Mouse (Mus musculus): ENCODE results near the gene Gab2. TPM values are rescaled to one million over a fixed set of nuclear protein-coding genes. Genes with fewer than 3 reads are reported as not detected.

Gab2 gene
- total and polyA plus RNA-seq, 2 experiments from 2014 or later: 15.7 to 36.8 TPM

- no peak for DNase-seq (ENCODE audit: low spot score)
- H3K4me1 ChIP-seq (ENCODE audit: insufficient read depth, low read length): peaks cover 16% of the 10 kb centered on the region
- no peak overlapping the region for H3K4me3 ChIP-seq (ENCODE audit: low read depth, low read length)
- H3K27me3 ChIP-seq (ENCODE audit: insufficient read depth, low read length): peaks cover 18% of the 10 kb centered on the region; the same call in 1 of the 2 replicates
- TF ChIP-seq CTCF (IDR thresholded peaks at IDR 0.05): no peak
- H3K36me3 ChIP-seq (ENCODE audit: insufficient read depth, low read length): peaks cover 14% of the 10 kb centered on the region
- ATAC-seq (ENCODE audit: low FRiP score): no peak
- no peaks in the 10 kb centered on the region for H3K9me3 ChIP-seq (ENCODE audit: low read length)
- WGBS: 91% methylated on average over 4 of the region's 4 CpGs
- H3K27ac ChIP-seq (ENCODE audit: low read depth, low read length): no peak overlapping the region
- H3K4me2 ChIP-seq (ENCODE audit: low read depth, low read length, poor library complexity, severe bottlenecking): no peak overlapping the region
- H3K9ac ChIP-seq (replicated peaks; ENCODE audit: low read length, poor library complexity, severe bottlenecking): no peak overlapping the region
Measured at GRCm38 (mm10) chr7:97327376-97327775, 246.0 kb downstream of the Gab2 start.

GRCm38 (mm10) chr7:97328891-97329588 is 247.7 kb downstream of the Gab2 start:
- 65% methylated on average over 13 of the region's 13 CpGs for WGBS
- Histone ChIP-seq H3K27me3 (ENCODE audit: insufficient read depth, low read length) (peaks cover 18% of the 10 kb centered on the region; the same call in 1 of the 2 replicates), H3K9me3 (ENCODE audit: low read length) (no peaks in the 10 kb centered on the region), H3K4me3 (ENCODE audit: low read depth, low read length) (no peak overlapping the region), H3K27ac (ENCODE audit: low read depth, low read length) (no peak overlapping the region; the same call in 1 of the 2 replicates), H3K4me2 (ENCODE audit: low read depth, low read length, poor library complexity, severe bottlenecking) (peak overlapping the region; percentile 13; the same call in 1 of the 2 replicates), H3K4me1 (ENCODE audit: insufficient read depth, low read length) (peaks cover 16% of the 10 kb centered on the region), H3K36me3 (ENCODE audit: insufficient read depth, low read length) (peaks cover 7% of the 10 kb centered on the region; the same call in 1 of the 2 replicates), H3K9ac (replicated peaks; ENCODE audit: low read length, poor library complexity, severe bottlenecking) (no peak overlapping the region; the same call in 1 of the 2 replicates)
- peak; percentile 49 for DNase-seq (ENCODE audit: low spot score)
- TF ChIP-seq CTCF (IDR thresholded peaks at IDR 0.05): no peak
- no peak for ATAC-seq (ENCODE audit: low FRiP score)

GRCm38 (mm10) chr7:97329676-97330075 is 248.3 kb downstream of the Gab2 start:
- H3K27me3 ChIP-seq (ENCODE audit: insufficient read depth, low read length): peaks cover 18% of the 10 kb centered on the region; the same call in 1 of the 2 replicates
- WGBS: 80% methylated on average over 3 of the region's 3 CpGs
- DNase-seq (ENCODE audit: low spot score): no peak
- H3K27ac ChIP-seq (ENCODE audit: low read depth, low read length): no peak overlapping the region
- H3K4me2 ChIP-seq (ENCODE audit: low read depth, low read length, poor library complexity, severe bottlenecking): no peak overlapping the region
- peaks cover 16% of the 10 kb centered on the region for H3K4me1 ChIP-seq (ENCODE audit: insufficient read depth, low read length)
- no peak overlapping the region for H3K4me3 ChIP-seq (ENCODE audit: low read depth, low read length)
- no peaks in the 10 kb centered on the region for H3K9me3 ChIP-seq (ENCODE audit: low read length)
- no peak for ATAC-seq (ENCODE audit: low FRiP score)
- H3K9ac ChIP-seq (replicated peaks; ENCODE audit: low read length, poor library complexity, severe bottlenecking): no peak overlapping the region
- H3K36me3 ChIP-seq (ENCODE audit: insufficient read depth, low read length): peaks cover 5% of the 10 kb centered on the region; the same call in 1 of the 2 replicates
- TF ChIP-seq CTCF (IDR thresholded peaks at IDR 0.05): no peak

- H3K4me3 ChIP-seq (ENCODE audit: low read depth, low read length): peak overlapping the region; percentile 84
Measured at GRCm38 (mm10) chr7:97330931-97331645, 249.7 kb downstream of the Gab2 start.

GRCm38 (mm10) chr7:97331726-97332666 is 250.6 kb downstream of the Gab2 start, which contains the start of the genes Usp35 and Kctd21:
TSS of gene Usp35 (minus strand) at chr7:97332020.
TSS of gene Kctd21 (plus strand) at chr7:97332327.
- peak within 1 kb of the TSS; percentile 81 for H3K9ac ChIP-seq (replicated peaks; ENCODE audit: low read length, poor library complexity, severe bottlenecking)
- DNase-seq (ENCODE audit: low spot score) (peak; percentile 97), ATAC-seq (ENCODE audit: low FRiP score) (peak; percentile 98)
- no peaks in the 10 kb centered on the region for H3K27me3 ChIP-seq (ENCODE audit: insufficient read depth, low read length)
- peak within 1 kb of the TSS; percentile 60 for H3K27ac ChIP-seq (ENCODE audit: low read depth, low read length)
- H3K36me3 ChIP-seq (ENCODE audit: insufficient read depth, low read length): no peaks in the 10 kb centered on the region
- under 1% methylated on average over 53 of the region's 68 CpGs for WGBS
- peak within 1 kb of the TSS; percentile 67 for H3K4me2 ChIP-seq (ENCODE audit: low read depth, low read length, poor library complexity, severe bottlenecking)
- H3K4me1 ChIP-seq (ENCODE audit: insufficient read depth, low read length): peaks cover 16% of the 10 kb centered on the region
- peak within 1 kb of the TSS; percentile 84 for H3K4me3 ChIP-seq (ENCODE audit: low read depth, low read length)
- peak; percentile 57 for TF ChIP-seq CTCF (IDR thresholded peaks at IDR 0.05)
- no peaks in the 10 kb centered on the region for H3K9me3 ChIP-seq (ENCODE audit: low read length)

More at GRCm38 (mm10) chr7:97330931-97331645, 249.7 kb downstream of the Gab2 start:
- H3K36me3 ChIP-seq (ENCODE audit: insufficient read depth, low read length): no peaks in the 10 kb centered on the region
- H3K9me3 ChIP-seq (ENCODE audit: low read length): no peaks in the 10 kb centered on the region
- 0 out of 2 replicates have a peak, but pooled peaks cover 7% of the 10 kb centered on the region for H3K27me3 ChIP-seq (ENCODE audit: insufficient read depth, low read length)
- ATAC-seq (ENCODE audit: low FRiP score) (no peak), DNase-seq (ENCODE audit: low spot score) (no peak)
- peak overlapping the region; percentile 67 for H3K4me2 ChIP-seq (ENCODE audit: low read depth, low read length, poor library complexity, severe bottlenecking)
- no peak overlapping the region for H3K27ac ChIP-seq (ENCODE audit: low read depth, low read length)
- no peak for TF ChIP-seq CTCF (IDR thresholded peaks at IDR 0.05)
- peaks cover 16% of the 10 kb centered on the region for H3K4me1 ChIP-seq (ENCODE audit: insufficient read depth, low read length)
- peak overlapping the region; percentile 81 for H3K9ac ChIP-seq (replicated peaks; ENCODE audit: low read length, poor library complexity, severe bottlenecking)
- WGBS: 63% methylated on average over 11 of the region's 11 CpGs
